Mouse (Mus musculus): ENCODE results near the gene Tmem190.

GRCm38 (mm10) chr7:4822162-4822907, 39.6 kb downstream of the Tmem190 start:
- TF ChIP-seq CTCF (IDR thresholded peaks at IDR 0.05; ENCODE audit: low read depth, low read length) (no peak), POLR2A (IDR thresholded peaks at IDR 0.05; ENCODE audit: borderline replicate concordance, low read depth, low read length) (no peak)
